Mouse (Mus musculus): ENCODE measurements around the gene Rdh5. TPM values are rescaled to one million over a fixed set of nuclear protein-coding genes. Genes with fewer than 3 reads are reported as not detected.

Rdh5 gene
- polyA plus RNA-seq, 1 experiment: 7.5 TPM

DNA sequence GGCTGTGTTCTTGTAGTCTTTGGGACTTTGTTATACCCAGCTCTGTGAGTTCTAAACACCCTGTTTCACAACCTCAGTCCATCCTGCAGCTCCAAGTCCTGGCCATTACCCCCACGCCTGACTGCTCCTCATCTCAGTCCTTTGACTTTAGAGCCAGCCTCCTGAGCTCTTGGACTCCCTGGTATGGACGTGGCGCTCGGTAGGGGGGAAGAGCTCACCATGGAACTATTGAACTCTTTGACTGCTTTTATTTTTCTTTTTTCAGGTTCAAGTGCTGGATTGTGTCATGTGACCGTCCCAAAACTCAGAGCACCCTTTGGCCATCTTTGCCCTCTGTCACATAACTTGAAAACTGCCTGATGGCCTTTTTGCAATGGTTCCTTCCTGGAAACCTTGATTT, 40.6 kb downstream of the Rdh5 start:
- TF ChIP-seq POLR2A (IDR thresholded peaks at IDR 0.05; ENCODE audit: borderline replicate concordance, low read depth, low read length) (no peak), CTCF (IDR thresholded peaks at IDR 0.05; ENCODE audit: low read depth, low read length) (no peak)
- no peak overlapping the region for H3K4me3 ChIP-seq (ENCODE audit: insufficient read depth, low read length)
- no peak overlapping the region for H3K27ac ChIP-seq (ENCODE audit: insufficient read depth, low read depth, low read length)
- no peaks in the 10 kb centered on the region for H3K4me1 ChIP-seq (ENCODE audit: control insufficient read depth, insufficient read depth, low read length)

DNA sequence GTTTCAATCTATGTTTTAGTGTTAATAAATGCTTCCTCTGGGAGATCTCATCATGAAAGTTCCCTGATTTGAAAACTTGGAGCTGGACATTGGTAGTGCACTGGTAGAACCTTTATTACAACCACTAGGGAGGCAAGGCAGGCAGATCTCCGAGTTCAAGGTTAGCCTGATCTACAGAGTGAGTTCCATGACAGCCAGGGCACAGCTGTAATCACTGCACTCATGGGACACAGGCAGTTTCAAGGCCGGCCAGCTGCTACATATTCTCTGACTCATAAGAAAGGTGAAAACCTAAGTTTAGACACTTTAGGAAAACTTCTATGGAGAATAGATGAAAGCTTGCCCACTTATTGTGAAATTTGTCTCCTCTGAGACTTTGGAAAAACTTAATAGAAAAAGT, 43.9 kb downstream of the Rdh5 start:
- no peak overlapping the region for H3K4me3 ChIP-seq (ENCODE audit: insufficient read depth, low read length)

DNA sequence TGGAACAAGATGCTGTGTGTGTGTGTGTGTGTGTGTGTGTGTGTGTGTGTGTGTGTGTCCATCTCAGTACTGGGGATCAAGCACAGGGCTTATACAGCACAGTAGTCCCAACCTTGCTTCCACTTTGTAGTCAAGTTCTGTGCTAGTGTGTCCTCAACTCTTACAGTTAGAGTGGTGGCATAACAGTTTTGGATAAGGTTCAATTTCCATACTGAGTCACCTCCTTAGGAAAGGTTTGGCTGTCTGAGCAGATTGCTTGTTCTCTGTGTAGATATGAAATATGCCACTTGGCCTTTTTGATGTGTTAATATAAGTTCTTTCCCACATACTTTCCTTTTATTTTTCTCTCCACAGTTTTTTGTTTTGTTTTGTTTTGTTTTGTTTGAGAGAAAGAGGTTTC, 44.4 kb downstream of the Rdh5 start:
- no peak overlapping the region for H3K27ac ChIP-seq (ENCODE audit: insufficient read depth, low read depth, low read length)
- no peak for TF ChIP-seq POLR2A (IDR thresholded peaks at IDR 0.05; ENCODE audit: borderline replicate concordance, low read depth, low read length)
- no peak for TF ChIP-seq CTCF (IDR thresholded peaks at IDR 0.05; ENCODE audit: low read depth, low read length)
- no peaks in the 10 kb centered on the region for H3K4me1 ChIP-seq (ENCODE audit: control insufficient read depth, insufficient read depth, low read length)
- H3K4me3 ChIP-seq (ENCODE audit: insufficient read depth, low read length): no peak overlapping the region

More for the DNA sequence above, 43.9 kb downstream of the Rdh5 start:
- TF ChIP-seq CTCF (IDR thresholded peaks at IDR 0.05; ENCODE audit: low read depth, low read length): no peak
- no peak for TF ChIP-seq POLR2A (IDR thresholded peaks at IDR 0.05; ENCODE audit: borderline replicate concordance, low read depth, low read length)
- H3K27ac ChIP-seq (ENCODE audit: insufficient read depth, low read depth, low read length): no peak overlapping the region
- no peaks in the 10 kb centered on the region for H3K4me1 ChIP-seq (ENCODE audit: control insufficient read depth, insufficient read depth, low read length)

DNA sequence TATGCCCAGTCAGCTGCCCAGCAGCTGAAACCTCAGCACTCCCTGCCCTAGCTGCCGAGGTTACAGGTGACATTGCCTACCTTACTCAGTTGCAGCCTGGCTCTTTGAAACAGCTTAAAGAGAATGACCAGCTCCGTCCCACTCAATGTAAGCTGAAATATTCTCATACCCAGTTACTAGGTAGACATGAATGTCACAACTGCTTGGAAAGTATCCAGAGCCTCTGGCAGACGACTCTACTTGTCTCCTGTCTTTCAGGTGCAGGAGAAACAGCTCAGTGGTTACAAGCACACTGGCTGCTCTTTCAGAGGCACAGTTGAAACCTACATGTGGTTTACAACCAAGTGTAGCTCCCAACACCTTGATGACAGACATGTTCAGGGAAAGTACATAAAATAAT, 52.3 kb downstream of the Rdh5 start:
- TF ChIP-seq CTCF (IDR thresholded peaks at IDR 0.05; ENCODE audit: low read depth, low read length) (no peak), POLR2A (IDR thresholded peaks at IDR 0.05; ENCODE audit: borderline replicate concordance, low read depth, low read length) (no peak)
- Histone ChIP-seq H3K4me1 (ENCODE audit: control insufficient read depth, insufficient read depth, low read length) (peaks cover 4% of the 10 kb centered on the region; the same call in 1 of the 2 replicates), H3K4me3 (ENCODE audit: insufficient read depth, low read length) (no peak overlapping the region), H3K27ac (ENCODE audit: insufficient read depth, low read depth, low read length) (no peak overlapping the region)

DNA sequence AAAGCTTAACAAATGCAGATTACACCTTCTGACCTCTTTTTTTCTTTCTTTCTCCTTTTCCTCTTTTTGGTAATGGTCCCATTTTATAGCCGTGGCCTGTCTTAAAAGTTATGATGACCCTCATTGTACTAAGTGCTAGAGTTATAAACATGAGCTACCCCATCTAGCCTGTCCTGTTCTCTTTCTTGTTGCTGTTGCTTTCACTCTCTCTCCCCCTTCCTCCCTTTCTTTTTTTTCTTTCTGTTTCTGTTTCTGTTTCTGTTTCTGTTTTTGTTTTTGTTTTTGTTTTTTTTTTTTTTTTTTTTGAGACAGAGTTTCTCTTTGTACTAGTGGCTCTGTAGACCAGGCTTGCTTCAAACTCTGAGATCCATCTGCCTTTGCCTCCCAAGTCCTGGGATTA, 56.2 kb downstream of the Rdh5 start:
- Histone ChIP-seq H3K4me3 (ENCODE audit: insufficient read depth, low read length) (no peak overlapping the region), H3K27ac (ENCODE audit: insufficient read depth, low read depth, low read length) (no peak overlapping the region), H3K4me1 (ENCODE audit: control insufficient read depth, insufficient read depth, low read length) (peaks cover 4% of the 10 kb centered on the region; the same call in 1 of the 2 replicates)
- TF ChIP-seq POLR2A (IDR thresholded peaks at IDR 0.05; ENCODE audit: borderline replicate concordance, low read depth, low read length): no peak
- no peak for TF ChIP-seq CTCF (IDR thresholded peaks at IDR 0.05; ENCODE audit: low read depth, low read length)

DNA sequence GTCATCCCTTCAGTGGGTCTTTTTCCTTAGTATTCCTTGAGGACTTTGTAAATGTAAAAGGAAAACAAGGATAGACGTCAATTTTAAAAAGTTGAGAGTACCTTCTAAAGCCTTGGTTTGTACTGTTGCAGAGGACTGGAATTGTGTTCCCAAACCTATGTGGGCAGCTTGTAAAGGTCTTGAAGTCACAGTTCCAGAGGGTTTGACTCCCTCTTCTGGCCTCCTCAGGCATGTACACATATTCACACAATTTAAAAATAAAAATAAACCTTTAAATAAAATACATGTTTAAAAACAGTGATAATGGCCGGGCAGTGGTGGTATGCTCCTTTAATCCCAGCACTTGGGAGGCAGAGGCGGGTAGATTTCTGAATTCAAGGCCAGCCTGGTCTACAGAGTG, 56.6 kb downstream of the Rdh5 start:
- TF ChIP-seq CTCF (IDR thresholded peaks at IDR 0.05; ENCODE audit: low read depth, low read length) (no peak), POLR2A (IDR thresholded peaks at IDR 0.05; ENCODE audit: borderline replicate concordance, low read depth, low read length) (no peak)
- H3K4me1 ChIP-seq (ENCODE audit: control insufficient read depth, insufficient read depth, low read length): peaks cover 3% of the 10 kb centered on the region
- no peak overlapping the region for H3K4me3 ChIP-seq (ENCODE audit: insufficient read depth, low read length)
- H3K27ac ChIP-seq (ENCODE audit: insufficient read depth, low read depth, low read length): no peak overlapping the region

Other genes starting within 250 kb of the Rdh5 start
- 6.3 and 7.2 TPM in 2 replicates for gene Suox, start 248.8 kb downstream of the Rdh5 start, polyA plus RNA-seq (2012; ENCODE audit: insufficient read depth, insufficient read length, missing spikeins)
- 123 and 131 TPM in 2 replicates for gene Rab5b, start 226.6 kb downstream of the Rdh5 start, polyA plus RNA-seq (2012; ENCODE audit: insufficient read depth, insufficient read length, missing spikeins)
- gene Pmel, start 218.7 kb downstream of the Rdh5 start, polyA plus RNA-seq (2012; ENCODE audit: insufficient read depth, insufficient read length, missing spikeins): 0.37 and 0.67 TPM in 2 replicates
- gene Cdk2, start 217.9 kb downstream of the Rdh5 start, polyA plus RNA-seq (2012; ENCODE audit: insufficient read depth, insufficient read length, missing spikeins): 47.0 and 53.0 TPM in 2 replicates
- gene Dgka, start 178.0 kb downstream of the Rdh5 start, polyA plus RNA-seq (2012; ENCODE audit: insufficient read depth, insufficient read length, missing spikeins): 26.1 and 29.6 TPM in 2 replicates
- gene Pym1, start 175.0 kb downstream of the Rdh5 start, polyA plus RNA-seq (2012; ENCODE audit: insufficient read depth, insufficient read length, missing spikeins): 26.1 and 33.8 TPM in 2 replicates
- gene Mmp19, start 132.0 kb downstream of the Rdh5 start, polyA plus RNA-seq (2012; ENCODE audit: insufficient read depth, insufficient read length, missing spikeins): 26.8 and 28.3 TPM in 2 replicates
- 65.2 and 65.7 TPM in 2 replicates for gene Dnajc14, start 118.8 kb downstream of the Rdh5 start, polyA plus RNA-seq (2012; ENCODE audit: insufficient read depth, insufficient read length, missing spikeins)
- 14.3 and 18.0 TPM in 2 replicates for gene Tmem198b, start 118.5 kb downstream of the Rdh5 start, polyA plus RNA-seq (2012; ENCODE audit: insufficient read depth, insufficient read length, missing spikeins)
- gene Sarnp, start 105.6 kb downstream of the Rdh5 start, polyA plus RNA-seq (2012; ENCODE audit: insufficient read depth, insufficient read length, missing spikeins): 62.2 and 81.9 TPM in 2 replicates
- 78.1 and 83.5 TPM in 2 replicates for gene Ormdl2, start 101.2 kb downstream of the Rdh5 start, polyA plus RNA-seq (2012; ENCODE audit: insufficient read depth, insufficient read length, missing spikeins)
- not detected in 2 replicates for gene Gdf11, start 31.2 kb downstream of the Rdh5 start, polyA plus RNA-seq (2012; ENCODE audit: insufficient read depth, insufficient read length, missing spikeins)
- gene Cd63, start 21.9 kb downstream of the Rdh5 start, polyA plus RNA-seq (2012; ENCODE audit: insufficient read depth, insufficient read length, missing spikeins): 751 and 791 TPM in 2 replicates
- 125 TPM in 2 replicates for gene Bloc1s1, start 1.1 kb upstream of the Rdh5 start, polyA plus RNA-seq (2012; ENCODE audit: insufficient read depth, insufficient read length, missing spikeins)
- 0.17 TPM in 1 of 2 replicates, not detected in the other for gene Itga7, start 10.9 kb upstream of the Rdh5 start, polyA plus RNA-seq (2012; ENCODE audit: insufficient read depth, insufficient read length, missing spikeins)
- not detected in 2 replicates for gene Mettl7b, start 38.1 kb upstream of the Rdh5 start, polyA plus RNA-seq (2012; ENCODE audit: insufficient read depth, insufficient read length, missing spikeins)
- not detected in 2 replicates for gene Olfr9, start 66.5 kb upstream of the Rdh5 start, polyA plus RNA-seq (2012; ENCODE audit: insufficient read depth, insufficient read length, missing spikeins)
- not detected in 2 replicates for gene Olfr763, start 87.9 kb upstream of the Rdh5 start, polyA plus RNA-seq (2012; ENCODE audit: insufficient read depth, insufficient read length, missing spikeins)
- not detected in 2 replicates for gene Olfr764-ps1, start 117.0 kb upstream of the Rdh5 start, polyA plus RNA-seq (2012; ENCODE audit: insufficient read depth, insufficient read length, missing spikeins)
- not detected in 2 replicates for gene Olfr765, start 127.1 kb upstream of the Rdh5 start, polyA plus RNA-seq (2012; ENCODE audit: insufficient read depth, insufficient read length, missing spikeins)
- not detected in 2 replicates for gene Olfr766-ps1, start 146.1 kb upstream of the Rdh5 start, polyA plus RNA-seq (2012; ENCODE audit: insufficient read depth, insufficient read length, missing spikeins)
- gene Olfr767, start 160.0 kb upstream of the Rdh5 start, polyA plus RNA-seq (2012; ENCODE audit: insufficient read depth, insufficient read length, missing spikeins): not detected in 2 replicates
- not detected in 2 replicates for gene Olfr768, start 176.5 kb upstream of the Rdh5 start, polyA plus RNA-seq (2012; ENCODE audit: insufficient read depth, insufficient read length, missing spikeins)
- gene Olfr769, start 195.0 kb upstream of the Rdh5 start, polyA plus RNA-seq (2012; ENCODE audit: insufficient read depth, insufficient read length, missing spikeins): not detected in 2 replicates
- gene Olfr770, start 216.1 kb upstream of the Rdh5 start, polyA plus RNA-seq (2012; ENCODE audit: insufficient read depth, insufficient read length, missing spikeins): not detected in 2 replicates
- not detected in 2 replicates for gene Olfr771, start 241.9 kb upstream of the Rdh5 start, polyA plus RNA-seq (2012; ENCODE audit: insufficient read depth, insufficient read length, missing spikeins)